Mouse (Mus musculus): ENCODE measurements around the gene Zc3h7b.

GRCm38 (mm10) chr15:81764573-81764972 is 19.7 kb downstream of the Zc3h7b start:
- no peak for TF ChIP-seq POLR2A (IDR thresholded peaks at IDR 0.05; ENCODE audit: insufficient read depth, low read depth, low read length)
- TF ChIP-seq EP300 (IDR thresholded peaks at IDR 0.05; ENCODE audit: insufficient read depth, low read depth, low read length), result no peak
- TF ChIP-seq CTCF (IDR thresholded peaks at IDR 0.05), result no peak

All from heart, adult 2 months (tissue).